Mouse (Mus musculus) liver, embryonic 12.5 days (tissue): ENCODE results near the gene Arfgap1. TPM values are rescaled to one million over a fixed set of nuclear protein-coding genes. Genes with fewer than 3 reads are reported as not detected.

Experiments
- ATAC-seq: fragments of 200-750 bp; cut with Nextera tagmentation; 2 replicates; pipeline ENCODE4 v1.8.0; 2017; ENCODE audit warnings: moderate number of reproducible peaks, mild to moderate bottlenecking, moderate library complexity
- H3K27ac ChIP-seq: fragments of 300-500 bp; sonication (generic); 2 replicates; pipeline ENCODE4 v1.5.1; 2016; ENCODE audit warnings: mild to moderate bottlenecking
- H3K27me3 ChIP-seq: fragments of 300-500 bp; sonication (generic); replicated peaks from 2 replicates; pipeline ENCODE4 v1.6.1; 2016; ENCODE audit warnings: mild to moderate bottlenecking, moderate library complexity
- H3K36me3 ChIP-seq: fragments of 300-500 bp; sonication (generic); 2 replicates; pipeline ENCODE4 v1.6.1; 2016; ENCODE audit warnings: mild to moderate bottlenecking, moderate library complexity
- H3K4me1 ChIP-seq: fragments of 300-500 bp; sonication (generic); 2 replicates; pipeline ENCODE4 v1.6.1; 2016
- H3K4me2 ChIP-seq: fragments of 300-500 bp; sonication (generic); 2 replicates; pipeline ENCODE4 v1.6.1; 2016; ENCODE audit warnings: mild to moderate bottlenecking, moderate library complexity
- H3K4me3 ChIP-seq: fragments of 300-500 bp; sonication (generic); 2 replicates; pipeline ENCODE4 v1.5.1; 2016; ENCODE audit warnings: mild to moderate bottlenecking, moderate library complexity
- H3K9ac ChIP-seq: fragments of 300-500 bp; sonication (generic); 2 replicates; pipeline ENCODE4 v1.6.1; 2016; ENCODE audit warnings: mild to moderate bottlenecking, moderate library complexity
- H3K9me3 ChIP-seq: fragments of 300-500 bp; sonication (generic); replicated peaks from 2 replicates; pipeline ENCODE4 v1.6.1; 2016; ENCODE audit warnings: mild to moderate bottlenecking, moderate library complexity
- WGBS: fragments of 180-500 bp; shearing (Covaris S2); methylation state at CpG from one replicate; pipeline ENCODE4 v1.1.7; 2016; ENCODE audit not compliant: insufficient replicate concordance; 5-methylcytosine and 5-hydroxymethylcytosine counted together
- polyA plus RNA-seq: library from polyadenylated mRNA; unstranded; fragments of >200 nt; fragmentation: Nextera tagmentation; extraction: Ambion mirVana; gene quantifications from 2 replicates; pipeline ENCODE4 v1.2.1, GENCODE M21; 2016

Arfgap1 gene
- polyA plus RNA-seq, 1 experiment from 2014 or later: 47.4 TPM

DNA sequence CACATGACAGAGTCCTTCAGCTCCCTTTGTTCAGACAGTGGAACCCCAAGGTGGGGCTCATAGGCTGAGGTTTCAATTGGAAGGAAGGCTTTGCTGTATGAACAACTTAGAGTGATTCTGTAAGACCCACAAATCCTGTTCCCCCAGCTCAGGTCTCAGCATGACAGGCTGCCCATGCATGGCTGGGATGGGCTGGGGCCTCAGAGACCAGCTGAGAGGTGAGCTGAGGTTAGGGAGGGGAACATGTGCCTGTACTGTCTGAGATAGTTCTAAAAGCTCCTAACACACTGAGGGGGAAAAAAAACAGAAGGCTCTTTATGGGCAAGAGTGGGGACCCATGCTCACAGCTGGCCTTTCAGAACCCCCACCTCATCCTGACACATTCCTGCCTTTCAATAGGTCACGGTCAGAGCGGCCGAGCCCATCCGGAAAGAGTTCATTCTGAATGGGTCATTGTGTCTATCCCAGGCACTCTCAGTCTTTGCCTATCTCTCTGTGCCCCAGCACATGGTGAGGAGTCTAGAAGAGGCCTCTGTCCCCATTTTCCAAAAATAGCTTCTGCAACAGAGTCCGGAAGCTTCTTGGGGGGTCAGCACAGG is 20.5 kb downstream of the Arfgap1 start:
- ATAC-seq: no peak
- no peak overlapping the region for H3K4me3 ChIP-seq
- H3K27me3 ChIP-seq: no peaks in the 10 kb centered on the region
- H3K4me1 ChIP-seq: no peaks in the 10 kb centered on the region
- H3K9ac ChIP-seq: no peak overlapping the region
- H3K36me3 ChIP-seq: peaks cover 2% of the 10 kb centered on the region; the same call in 1 of the 2 replicates
- WGBS: 68% methylated on average over 5 of the region's 5 CpGs
- H3K9me3 ChIP-seq: no peaks in the 10 kb centered on the region
- no peak overlapping the region for H3K4me2 ChIP-seq
- no peak overlapping the region for H3K27ac ChIP-seq

DNA sequence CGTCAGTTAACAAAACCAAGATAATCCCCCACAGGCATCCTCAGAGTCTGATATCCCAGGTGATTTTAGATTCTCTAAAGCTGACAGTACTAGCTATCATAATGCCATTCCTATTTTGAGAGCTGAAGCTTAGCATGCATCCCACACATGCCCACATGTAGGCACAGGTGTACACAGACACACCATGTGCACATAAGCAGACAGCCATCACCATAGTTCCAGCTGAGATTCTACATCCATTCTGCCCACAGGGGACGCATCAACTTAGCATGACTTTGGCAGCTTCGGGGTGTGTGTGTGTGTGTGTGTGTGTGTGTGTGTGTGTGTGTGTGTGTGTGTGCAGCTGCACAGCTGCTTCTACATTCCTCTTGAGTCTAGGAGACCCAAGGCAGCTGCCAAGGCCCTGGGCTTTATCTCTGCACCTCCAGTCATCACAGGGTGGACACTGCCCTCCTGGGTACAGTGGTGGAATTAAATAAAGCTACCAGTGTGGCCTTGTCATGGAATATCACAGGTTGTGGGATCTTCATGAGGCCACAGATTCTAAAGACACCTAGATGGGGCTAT is 21.4 kb downstream of the Arfgap1 start:
- Histone ChIP-seq H3K9ac (no peak overlapping the region), H3K27ac (no peak overlapping the region), H3K9me3 (no peaks in the 10 kb centered on the region), H3K4me1 (no peaks in the 10 kb centered on the region), H3K36me3 (no peaks in the 10 kb centered on the region), H3K4me2 (no peak overlapping the region), H3K27me3 (no peaks in the 10 kb centered on the region), H3K4me3 (no peak overlapping the region)
- ATAC-seq: no peak
- WGBS: 65% methylated on average over 3 of the region's 3 CpGs

DNA sequence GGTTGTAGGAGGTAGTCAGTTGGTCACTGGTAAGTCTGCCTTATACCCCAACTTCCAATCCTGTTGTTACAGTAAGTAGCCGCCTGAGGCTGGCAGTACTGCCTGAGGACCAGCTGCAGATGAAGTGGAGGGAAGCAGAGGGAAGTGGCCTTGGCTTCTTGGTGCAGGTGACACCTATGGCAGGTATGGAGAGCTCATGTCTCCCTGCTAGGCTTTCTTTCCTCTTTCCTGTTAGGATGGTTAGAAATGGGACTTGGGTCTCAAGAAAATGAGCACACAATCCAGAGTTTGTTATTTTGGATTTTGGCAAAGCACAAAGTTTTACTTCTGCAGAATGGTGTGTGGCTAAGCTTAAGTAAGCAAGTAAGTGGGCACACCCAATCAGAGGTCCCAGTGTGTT is 21.9 kb downstream of the Arfgap1 start:
- Histone ChIP-seq H3K27ac (no peak overlapping the region), H3K9ac (no peak overlapping the region), H3K9me3 (no peaks in the 10 kb centered on the region), H3K36me3 (no peaks in the 10 kb centered on the region), H3K4me1 (no peaks in the 10 kb centered on the region), H3K27me3 (no peaks in the 10 kb centered on the region), H3K4me2 (no peak overlapping the region), H3K4me3 (no peak overlapping the region)
- no peak for ATAC-seq
- 51% methylated on average over 1 of the region's 1 CpGs for WGBS

DNA sequence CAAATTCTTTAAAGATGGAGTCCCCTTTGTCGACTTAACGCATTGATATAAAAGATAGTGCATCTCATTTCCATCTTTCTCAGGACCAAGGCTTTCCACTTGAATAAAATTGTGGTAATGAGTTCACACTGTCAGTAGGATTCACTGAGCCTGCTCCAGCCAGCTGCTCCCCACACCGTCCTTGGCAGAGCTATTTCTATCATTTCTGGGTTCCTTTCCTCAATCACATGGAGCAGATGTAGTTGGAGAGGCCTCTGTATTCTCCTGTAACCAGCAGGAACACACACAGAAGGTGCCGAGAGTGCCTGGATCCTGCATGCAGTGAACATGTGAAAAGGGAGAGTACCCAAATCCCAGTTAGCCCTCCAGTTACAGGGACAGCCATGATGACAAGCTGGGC is 23.3 kb downstream of the Arfgap1 start:
- no peak for ATAC-seq
- Histone ChIP-seq H3K36me3 (no peaks in the 10 kb centered on the region), H3K9me3 (no peaks in the 10 kb centered on the region), H3K4me2 (no peak overlapping the region), H3K4me3 (no peak overlapping the region), H3K4me1 (no peaks in the 10 kb centered on the region), H3K27ac (no peak overlapping the region), H3K27me3 (no peaks in the 10 kb centered on the region), H3K9ac (no peak overlapping the region)
- 62% methylated on average over 4 of the region's 4 CpGs for WGBS

DNA sequence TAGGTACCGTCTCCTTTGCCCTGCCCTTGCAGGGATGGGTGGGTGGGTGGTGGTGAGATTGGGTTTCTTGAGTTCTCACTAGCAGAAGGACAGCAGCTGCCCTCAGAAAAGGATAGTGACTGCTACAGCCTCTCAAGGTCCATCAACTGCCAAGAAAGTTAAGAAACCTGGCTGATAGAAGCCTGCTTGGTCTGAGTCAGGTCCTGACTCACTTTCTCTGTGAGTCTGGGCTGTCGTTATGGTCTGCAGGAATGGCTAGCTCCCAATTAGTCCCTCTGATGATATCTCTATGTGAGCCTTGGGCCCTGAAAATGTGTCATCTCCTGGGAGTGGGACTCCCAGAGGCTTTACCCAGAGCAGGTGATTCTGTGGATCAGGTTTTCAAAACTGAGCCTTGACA is 27.3 kb downstream of the Arfgap1 start:
- Histone ChIP-seq H3K27ac (no peak overlapping the region), H3K36me3 (no peaks in the 10 kb centered on the region), H3K27me3 (0 out of 2 replicates have a peak, but pooled peaks cover 5% of the 10 kb centered on the region), H3K9me3 (no peaks in the 10 kb centered on the region), H3K4me1 (no peaks in the 10 kb centered on the region), H3K4me3 (no peak overlapping the region), H3K9ac (no peak overlapping the region), H3K4me2 (no peak overlapping the region)
- no peak for ATAC-seq
- 53% methylated on average over 2 of the region's 2 CpGs for WGBS

DNA sequence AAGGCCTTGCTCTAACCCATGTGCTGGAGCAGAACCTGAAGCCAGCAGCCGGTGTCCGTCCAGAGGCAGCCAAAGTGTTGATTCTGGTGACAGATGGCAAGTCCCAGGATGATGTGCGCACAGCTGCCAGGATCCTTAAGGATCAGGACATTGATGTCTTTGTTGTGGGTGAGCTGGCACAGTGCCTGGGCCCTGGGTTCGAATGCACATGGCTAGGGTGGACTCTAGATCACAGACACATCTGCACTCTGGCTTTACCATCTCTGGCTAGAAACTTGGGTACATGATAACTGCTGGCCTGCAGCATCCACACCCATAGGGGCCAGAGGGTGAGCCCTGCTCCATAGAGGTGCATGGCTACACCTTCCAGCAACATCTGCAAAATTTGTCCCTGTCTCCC is 28.4 kb downstream of the Arfgap1 start:
- Histone ChIP-seq H3K27me3 (0 out of 2 replicates have a peak, but pooled peaks cover 5% of the 10 kb centered on the region), H3K4me1 (no peaks in the 10 kb centered on the region), H3K27ac (no peak overlapping the region), H3K36me3 (no peaks in the 10 kb centered on the region), H3K9me3 (no peaks in the 10 kb centered on the region), H3K9ac (no peak overlapping the region), H3K4me2 (no peak overlapping the region), H3K4me3 (no peak overlapping the region)
- no peak for ATAC-seq
- WGBS: 60% methylated on average over 4 of the region's 4 CpGs

DNA sequence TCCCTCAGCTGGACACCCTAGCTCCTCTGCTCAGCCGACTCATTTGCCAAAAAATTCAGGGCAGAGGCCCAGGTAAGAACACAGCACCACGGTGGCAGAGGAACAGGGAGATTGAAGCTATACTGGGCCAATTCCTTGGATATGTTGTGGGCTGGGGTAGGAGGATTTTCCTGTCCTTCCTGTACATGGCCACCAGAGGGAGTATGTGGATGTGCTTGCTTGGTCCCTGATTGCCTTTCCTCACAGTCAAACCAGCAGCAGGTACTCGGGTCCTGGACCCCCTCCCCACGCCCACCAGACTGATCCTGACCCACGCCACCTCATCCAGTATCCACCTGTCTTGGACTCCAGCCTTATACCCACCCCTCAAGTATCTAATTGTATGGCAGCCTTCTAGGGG is 29.4 kb downstream of the Arfgap1 start:
- Histone ChIP-seq H3K9ac (no peak overlapping the region), H3K4me1 (no peaks in the 10 kb centered on the region), H3K27me3 (0 out of 2 replicates have a peak, but pooled peaks cover 5% of the 10 kb centered on the region), H3K4me3 (no peak overlapping the region), H3K27ac (no peak overlapping the region), H3K9me3 (no peaks in the 10 kb centered on the region), H3K36me3 (no peaks in the 10 kb centered on the region), H3K4me2 (no peak overlapping the region)
- ATAC-seq: no peak
- 10% methylated on average over 5 of the region's 5 CpGs for WGBS

DNA sequence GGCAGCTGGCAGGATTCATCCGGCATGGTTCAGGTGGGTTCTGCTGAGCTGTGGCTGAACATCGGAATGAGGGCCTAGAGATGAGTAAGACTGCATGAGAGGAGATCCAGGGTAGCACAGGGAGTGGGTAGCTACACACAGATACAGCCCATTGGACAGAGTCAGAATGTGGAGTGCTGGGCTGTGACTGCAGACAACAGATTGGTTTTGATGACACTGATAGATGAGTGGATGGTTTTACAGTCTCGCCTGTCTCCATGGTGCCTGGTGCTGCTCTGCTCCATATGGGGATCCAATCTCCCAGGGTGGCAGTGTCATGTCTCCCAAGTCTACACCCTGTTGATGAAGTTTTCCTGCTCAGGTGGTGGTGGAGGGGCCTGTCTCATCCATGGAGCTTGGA is 29.9 kb downstream of the Arfgap1 start:
- H3K4me2 ChIP-seq: no peak overlapping the region
- no peak for ATAC-seq
- no peaks in the 10 kb centered on the region for H3K4me1 ChIP-seq
- H3K27me3 ChIP-seq: 0 out of 2 replicates have a peak, but pooled peaks cover 5% of the 10 kb centered on the region
- no peak overlapping the region for H3K4me3 ChIP-seq
- no peaks in the 10 kb centered on the region for H3K9me3 ChIP-seq
- H3K36me3 ChIP-seq: no peaks in the 10 kb centered on the region
- 52% methylated on average over 3 of the region's 3 CpGs for WGBS
- H3K27ac ChIP-seq: no peak overlapping the region
- no peak overlapping the region for H3K9ac ChIP-seq

DNA sequence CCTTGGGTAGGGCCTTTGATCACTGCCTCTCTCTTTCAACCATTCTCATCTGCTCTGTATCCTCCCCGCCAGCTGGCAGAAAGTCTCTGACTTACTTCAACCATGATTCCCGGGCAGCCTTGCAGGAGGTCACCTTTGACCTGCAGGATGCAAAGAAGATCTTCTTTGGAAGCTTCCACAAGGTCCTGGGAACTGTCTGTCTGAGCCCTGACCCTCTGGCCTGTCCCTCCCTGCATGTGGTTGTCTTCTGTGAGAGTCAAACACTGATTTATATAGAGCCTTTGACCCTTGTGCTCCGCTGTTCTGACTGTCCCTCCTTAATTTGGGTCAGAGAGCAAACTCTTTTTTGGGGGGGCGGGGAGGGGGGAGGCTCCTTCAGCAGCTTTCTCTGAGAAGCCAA is 40.0 kb downstream of the Arfgap1 start:
- Histone ChIP-seq H3K27me3 (0 out of 2 replicates have a peak, but pooled peaks cover 4% of the 10 kb centered on the region), H3K4me3 (no peak overlapping the region), H3K4me1 (no peaks in the 10 kb centered on the region), H3K9ac (no peak overlapping the region), H3K9me3 (no peaks in the 10 kb centered on the region), H3K36me3 (no peaks in the 10 kb centered on the region), H3K4me2 (no peak overlapping the region), H3K27ac (no peak overlapping the region)
- 67% methylated on average over 4 of the region's 4 CpGs for WGBS
- ATAC-seq: no peak

DNA sequence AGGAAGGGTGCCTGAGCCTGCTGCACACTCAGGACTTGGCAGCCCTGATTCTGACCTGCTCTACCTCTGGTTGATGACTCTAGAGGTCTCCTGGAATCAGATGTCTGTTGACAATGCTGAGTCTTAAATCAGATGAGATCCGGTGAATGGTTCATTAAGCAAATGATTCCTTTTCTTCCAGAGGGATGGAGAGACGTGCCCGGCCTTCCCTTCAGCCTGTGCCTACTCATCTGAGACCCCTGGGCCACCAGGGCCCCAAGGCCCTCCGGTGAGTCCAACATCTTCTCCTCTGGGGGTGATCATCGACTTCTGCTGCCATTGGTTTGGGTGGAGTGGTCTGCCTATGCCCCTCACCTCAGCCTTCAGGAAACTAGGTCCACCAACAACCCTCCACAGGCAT is 41.3 kb downstream of the Arfgap1 start:
- H3K27ac ChIP-seq: no peak overlapping the region
- H3K27me3 ChIP-seq: 0 out of 2 replicates have a peak, but pooled peaks cover 7% of the 10 kb centered on the region
- no peaks in the 10 kb centered on the region for H3K4me1 ChIP-seq
- H3K4me3 ChIP-seq: no peak overlapping the region
- H3K9ac ChIP-seq: no peak overlapping the region
- H3K9me3 ChIP-seq: no peaks in the 10 kb centered on the region
- no peak overlapping the region for H3K4me2 ChIP-seq
- H3K36me3 ChIP-seq: no peaks in the 10 kb centered on the region
- ATAC-seq: no peak
- 63% methylated on average over 5 of the region's 5 CpGs for WGBS

DNA sequence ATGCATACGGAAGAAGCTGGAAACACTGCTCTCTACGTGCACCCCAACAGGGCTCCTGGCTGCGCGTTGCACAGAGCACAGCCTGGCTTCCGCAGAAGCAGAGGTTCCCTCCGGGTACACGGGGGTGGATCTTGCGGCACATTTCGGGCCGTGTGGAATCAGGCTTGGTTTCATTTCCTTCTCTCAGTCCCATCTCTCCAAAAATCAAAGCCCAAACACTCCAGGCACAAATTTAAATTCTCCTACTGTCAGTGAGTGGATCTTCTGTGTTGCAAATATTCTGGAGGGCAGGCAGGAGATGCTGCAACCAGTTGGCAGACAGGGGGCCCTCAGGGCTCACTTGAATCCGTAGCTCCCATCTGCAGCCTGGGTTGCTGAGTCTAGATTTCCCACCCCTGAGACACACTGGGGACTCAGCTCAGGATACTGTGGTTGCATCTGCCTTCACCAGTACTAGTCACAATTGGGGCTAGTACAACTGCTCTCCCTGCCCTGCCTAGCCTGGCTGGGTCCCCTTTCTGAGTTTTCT is 64.4 kb downstream of the Arfgap1 start:
- no peak overlapping the region for H3K27ac ChIP-seq
- no peaks in the 10 kb centered on the region for H3K4me1 ChIP-seq
- no peak for ATAC-seq
- H3K27me3 ChIP-seq: peaks cover 44% of the 10 kb centered on the region
- H3K9ac ChIP-seq: no peak overlapping the region
- H3K36me3 ChIP-seq: no peaks in the 10 kb centered on the region
- no peak overlapping the region for H3K4me3 ChIP-seq
- H3K9me3 ChIP-seq: no peaks in the 10 kb centered on the region
- 66% methylated on average over 11 of the region's 11 CpGs for WGBS
- no peak overlapping the region for H3K4me2 ChIP-seq
